Mouse (Mus musculus) liver, embryonic 12.5 days (tissue): ENCODE measurements around the gene Evpl. TPM values are rescaled to one million over a fixed set of nuclear protein-coding genes. Genes with fewer than 3 reads are reported as not detected.

Experiments used
- ATAC-seq: fragments of 200-750 bp; cut with Nextera tagmentation; 2 replicates; pipeline ENCODE4 v1.8.0; 2017; ENCODE audit warnings: moderate number of reproducible peaks, mild to moderate bottlenecking, moderate library complexity
- H3K27ac ChIP-seq: fragments of 300-500 bp; sonication (generic); 2 replicates; pipeline ENCODE4 v1.5.1; 2016; ENCODE audit warnings: mild to moderate bottlenecking
- H3K27me3 ChIP-seq: fragments of 300-500 bp; sonication (generic); replicated peaks from 2 replicates; pipeline ENCODE4 v1.6.1; 2016; ENCODE audit warnings: mild to moderate bottlenecking, moderate library complexity
- H3K36me3 ChIP-seq: fragments of 300-500 bp; sonication (generic); 2 replicates; pipeline ENCODE4 v1.6.1; 2016; ENCODE audit warnings: mild to moderate bottlenecking, moderate library complexity
- H3K4me1 ChIP-seq: fragments of 300-500 bp; sonication (generic); 2 replicates; pipeline ENCODE4 v1.6.1; 2016
- H3K4me2 ChIP-seq: fragments of 300-500 bp; sonication (generic); 2 replicates; pipeline ENCODE4 v1.6.1; 2016; ENCODE audit warnings: mild to moderate bottlenecking, moderate library complexity
- H3K4me3 ChIP-seq: fragments of 300-500 bp; sonication (generic); 2 replicates; pipeline ENCODE4 v1.5.1; 2016; ENCODE audit warnings: mild to moderate bottlenecking, moderate library complexity
- H3K9ac ChIP-seq: fragments of 300-500 bp; sonication (generic); 2 replicates; pipeline ENCODE4 v1.6.1; 2016; ENCODE audit warnings: mild to moderate bottlenecking, moderate library complexity
- H3K9me3 ChIP-seq: fragments of 300-500 bp; sonication (generic); replicated peaks from 2 replicates; pipeline ENCODE4 v1.6.1; 2016; ENCODE audit warnings: mild to moderate bottlenecking, moderate library complexity
- WGBS: fragments of 180-500 bp; shearing (Covaris S2); methylation state at CpG from one replicate; pipeline ENCODE4 v1.1.7; 2016; ENCODE audit not compliant: insufficient replicate concordance; 5-methylcytosine and 5-hydroxymethylcytosine counted together
- polyA plus RNA-seq: library from polyadenylated mRNA; unstranded; fragments of >200 nt; fragmentation: Nextera tagmentation; extraction: Ambion mirVana; gene quantifications from 2 replicates; pipeline ENCODE4 v1.2.1, GENCODE M21; 2016

The Evpl gene
- polyA plus RNA-seq, 1 experiment from 2014 or later: 0.30 TPM

DNA sequence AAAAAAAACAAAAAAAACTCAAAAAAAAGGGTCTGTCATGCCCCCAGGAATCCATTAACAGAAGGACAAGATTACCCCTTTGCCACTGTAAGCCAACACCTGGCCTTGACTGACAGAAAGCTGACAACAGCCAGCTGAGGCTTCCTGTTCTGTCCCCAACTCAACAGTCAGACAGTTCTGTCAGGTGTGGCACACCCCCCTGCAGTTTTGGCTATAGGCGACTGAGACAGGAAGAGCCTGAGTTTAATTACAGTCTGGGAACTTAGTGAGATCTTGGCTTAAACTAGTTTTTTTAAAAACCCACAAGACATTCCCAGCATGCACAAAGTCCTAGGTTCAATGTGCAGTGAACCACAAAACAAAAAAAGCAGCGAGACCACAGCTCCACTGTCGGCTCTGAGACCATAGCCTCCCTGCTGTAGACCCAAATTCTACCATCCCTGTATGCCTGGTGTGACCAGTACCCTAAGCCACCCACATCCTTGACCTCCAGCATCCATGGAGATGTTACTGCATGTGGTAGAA, 15.3 kb upstream of the Evpl start:
- 70% methylated on average over 3 of the region's 3 CpGs for WGBS
- Histone ChIP-seq H3K36me3 (peaks cover 100% of the 10 kb centered on the region), H3K4me3 (no peak overlapping the region), H3K27ac (no peak overlapping the region), H3K4me1 (peaks cover 13% of the 10 kb centered on the region), H3K27me3 (no peaks in the 10 kb centered on the region), H3K9me3 (no peaks in the 10 kb centered on the region), H3K9ac (no peak overlapping the region), H3K4me2 (no peak overlapping the region)
- no peak for ATAC-seq

DNA sequence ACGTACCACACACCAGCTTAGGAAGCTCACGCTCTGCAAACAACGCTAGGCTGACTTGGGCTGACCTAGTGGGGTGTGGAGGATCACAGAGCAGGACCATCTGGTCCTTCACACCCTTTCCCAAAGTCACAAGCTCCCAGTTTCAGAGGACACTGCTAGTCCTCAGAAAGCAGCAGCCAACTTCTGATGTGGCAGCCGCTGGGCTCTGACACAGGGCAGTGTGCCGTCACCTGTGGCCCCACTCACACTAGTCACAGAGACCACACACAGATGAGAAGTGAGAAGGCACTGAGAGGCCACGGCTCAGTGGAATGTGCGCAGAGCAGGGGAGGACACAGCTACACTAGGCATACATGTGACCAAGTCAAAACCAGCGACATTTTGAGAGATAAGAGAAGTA, 13.0 kb upstream of the Evpl start:
- H3K9me3 ChIP-seq: no peaks in the 10 kb centered on the region
- WGBS: 90% methylated on average over 8 of the region's 8 CpGs
- H3K4me2 ChIP-seq: no peak overlapping the region
- peaks cover 100% of the 10 kb centered on the region for H3K36me3 ChIP-seq
- H3K27me3 ChIP-seq: no peaks in the 10 kb centered on the region
- peaks cover 7% of the 10 kb centered on the region for H3K4me1 ChIP-seq
- H3K4me3 ChIP-seq: no peak overlapping the region
- no peak overlapping the region for H3K27ac ChIP-seq
- H3K9ac ChIP-seq: no peak overlapping the region
- no peak for ATAC-seq

DNA sequence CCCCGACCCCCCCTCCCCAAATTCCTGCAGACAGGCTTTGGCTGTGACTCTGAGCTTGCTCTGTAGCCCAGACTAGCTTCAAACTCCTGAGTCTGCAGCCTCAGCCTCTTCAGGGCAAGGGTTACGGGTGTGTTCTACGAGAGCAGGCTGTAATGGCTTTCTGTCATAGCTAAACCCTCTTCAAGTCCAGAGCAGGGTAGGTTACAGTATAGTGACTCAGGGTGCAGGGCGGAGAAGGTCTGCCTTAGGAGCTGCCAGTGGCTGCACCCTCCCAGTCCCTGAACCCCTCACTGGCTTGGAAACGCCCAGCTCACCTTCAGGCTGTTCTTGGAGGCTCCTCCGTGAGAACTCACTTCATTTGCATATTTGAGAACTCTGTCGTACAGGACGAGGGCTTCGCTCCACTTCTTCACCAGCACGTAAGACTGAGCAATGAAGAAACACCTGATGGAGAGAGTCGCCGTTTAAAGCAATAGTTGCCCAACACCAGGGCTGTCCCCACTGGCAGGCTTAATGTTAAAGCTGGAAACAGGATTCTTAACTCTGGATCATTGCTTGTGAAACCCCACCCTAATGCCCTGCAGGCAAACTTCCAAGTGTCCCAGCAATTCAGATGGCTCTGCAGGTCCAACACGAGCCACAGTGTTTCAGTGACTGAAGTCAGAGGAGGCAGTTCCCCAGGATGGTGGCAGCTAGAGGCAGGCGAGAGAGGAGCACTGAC, 9.8 kb upstream of the Evpl start:
- ATAC-seq: no peak
- Histone ChIP-seq H3K36me3 (peaks cover 94% of the 10 kb centered on the region), H3K4me2 (no peak overlapping the region), H3K9ac (no peak overlapping the region), H3K27me3 (no peaks in the 10 kb centered on the region), H3K4me1 (no peaks in the 10 kb centered on the region), H3K27ac (no peak overlapping the region), H3K4me3 (no peak overlapping the region), H3K9me3 (no peaks in the 10 kb centered on the region)
- 79% methylated on average over 14 of the region's 14 CpGs for WGBS

DNA sequence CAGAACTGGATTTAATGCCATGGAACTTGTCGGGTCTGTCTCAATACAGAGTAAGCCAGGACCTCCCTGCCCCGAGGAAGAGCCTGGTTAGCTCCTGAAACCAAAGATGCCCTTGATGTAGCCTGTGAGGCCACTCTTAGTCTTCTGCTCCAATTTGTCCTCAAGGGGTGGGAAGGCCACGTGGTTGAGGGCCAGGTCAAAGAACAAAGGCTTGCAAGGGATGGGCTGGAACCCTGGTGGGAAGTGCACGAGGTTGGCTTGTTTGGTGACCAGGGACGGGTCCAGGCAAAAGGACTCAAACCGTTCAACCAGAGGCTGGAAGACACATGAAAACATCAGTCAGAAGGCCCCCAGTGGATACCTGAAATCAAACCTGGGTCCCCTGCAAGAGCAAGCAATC, 7.7 kb upstream of the Evpl start:
- Histone ChIP-seq H3K9me3 (no peaks in the 10 kb centered on the region), H3K27ac (no peak overlapping the region), H3K9ac (no peak overlapping the region), H3K27me3 (no peaks in the 10 kb centered on the region), H3K4me1 (peaks cover 5% of the 10 kb centered on the region; the same call in 1 of the 2 replicates), H3K4me3 (no peak overlapping the region), H3K4me2 (no peak overlapping the region), H3K36me3 (peaks cover 73% of the 10 kb centered on the region)
- 73% methylated on average over 6 of the region's 6 CpGs for WGBS
- no peak for ATAC-seq

DNA sequence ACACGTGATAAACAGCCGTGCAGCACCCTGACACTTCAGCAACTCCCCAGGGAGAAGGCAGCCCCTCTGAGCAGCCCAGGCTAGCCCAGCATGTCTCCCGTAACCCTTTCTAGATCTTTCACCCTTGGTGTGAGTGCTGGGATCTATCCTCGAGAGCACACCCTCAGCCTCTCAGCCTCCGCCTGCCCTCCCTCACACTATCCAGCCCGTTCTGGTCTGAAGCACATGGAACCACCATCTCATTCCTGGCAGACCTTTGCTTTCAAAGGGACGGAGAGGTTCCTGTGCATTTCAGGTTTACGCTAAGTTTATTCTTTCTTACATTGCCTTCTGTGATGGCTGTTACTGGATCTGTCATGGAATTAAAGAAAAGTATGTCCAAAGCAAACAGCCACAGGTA, 6.7 kb upstream of the Evpl start:
- peaks cover 63% of the 10 kb centered on the region for H3K36me3 ChIP-seq
- H3K4me3 ChIP-seq: no peak overlapping the region
- H3K27ac ChIP-seq: no peak overlapping the region
- WGBS: 79% methylated on average over 8 of the region's 8 CpGs
- ATAC-seq: no peak
- peaks cover 5% of the 10 kb centered on the region; the same call in 1 of the 2 replicates for H3K4me1 ChIP-seq
- no peak overlapping the region for H3K4me2 ChIP-seq
- H3K9ac ChIP-seq: no peak overlapping the region
- no peaks in the 10 kb centered on the region for H3K9me3 ChIP-seq
- H3K27me3 ChIP-seq: peaks cover 2% of the 10 kb centered on the region; the same call in 1 of the 2 replicates

DNA sequence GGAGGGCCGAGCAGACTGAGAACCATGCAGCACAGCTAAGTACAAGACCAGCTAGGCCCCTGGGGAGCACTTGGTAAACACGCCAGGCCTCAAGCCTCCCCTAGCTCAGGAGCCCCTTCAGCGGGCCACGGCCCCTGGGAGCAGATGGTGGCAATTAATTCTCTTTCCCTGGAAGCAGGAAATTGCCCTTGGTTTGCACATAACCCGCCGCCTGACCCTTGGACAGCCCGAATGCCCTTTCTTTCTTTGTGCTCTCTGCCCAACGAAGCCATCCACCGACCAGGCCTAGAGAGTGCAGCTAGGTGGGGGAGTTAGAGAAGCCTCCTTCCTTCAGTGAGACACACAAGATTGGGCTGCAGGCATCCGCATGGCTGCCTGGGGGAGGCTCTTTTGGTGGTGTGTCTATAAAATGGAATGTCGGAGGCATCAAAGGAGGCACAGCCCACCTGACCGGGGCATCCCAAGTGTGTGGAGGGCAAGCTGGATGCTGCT, 3.9 kb upstream of the Evpl start:
- Histone ChIP-seq H3K9me3 (no peaks in the 10 kb centered on the region), H3K36me3 (peaks cover 35% of the 10 kb centered on the region), H3K9ac (no peak overlapping the region), H3K4me1 (peaks cover 17% of the 10 kb centered on the region), H3K4me2 (no peak overlapping the region), H3K27ac (no peak overlapping the region), H3K4me3 (no peak overlapping the region), H3K27me3 (peaks cover 26% of the 10 kb centered on the region)
- WGBS: 64% methylated on average over 12 of the region's 12 CpGs
- ATAC-seq: no peak

DNA sequence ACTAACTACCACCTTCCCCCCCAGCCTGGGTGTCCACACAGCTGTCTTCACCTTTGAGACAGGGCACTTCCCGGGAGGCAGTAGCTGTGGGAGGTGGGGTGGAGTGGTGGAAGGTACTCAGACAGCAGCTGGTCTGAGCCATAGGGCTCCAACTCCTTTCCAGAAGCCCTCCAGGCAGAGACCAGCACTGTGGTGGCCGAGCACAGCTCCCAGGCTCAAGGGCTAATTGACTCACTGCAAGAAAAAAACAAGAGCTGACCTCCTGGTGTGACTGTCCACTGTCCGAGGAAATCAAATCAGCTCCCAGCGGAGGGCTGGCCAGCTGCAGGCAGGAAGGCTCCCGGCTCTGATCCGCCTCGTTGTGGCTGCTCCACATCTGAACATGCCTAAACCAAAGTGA, 1.9 kb upstream of the Evpl start:
- H3K27ac ChIP-seq: no peak overlapping the region

DNA sequence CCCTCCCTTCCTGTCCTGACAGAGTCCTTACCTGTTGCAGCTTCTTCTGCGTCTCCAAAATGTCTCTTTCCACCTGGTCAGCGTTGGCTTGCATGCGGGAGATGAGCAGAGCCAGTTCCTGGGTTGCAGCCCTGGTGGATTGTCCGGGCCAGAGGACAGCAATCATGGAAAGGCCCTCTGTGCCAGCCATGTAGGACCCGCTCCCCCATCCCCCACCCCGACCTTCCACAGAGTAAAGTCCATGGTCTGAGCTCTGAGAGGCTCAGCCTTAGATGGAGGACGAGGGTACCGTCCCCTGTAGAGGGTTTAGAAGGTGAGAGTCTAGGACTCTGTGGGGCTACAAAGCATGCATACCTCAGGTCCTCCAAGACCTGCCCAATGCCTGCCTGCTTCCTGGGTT, 3.0 kb downstream of the Evpl start:
- ATAC-seq: no peak
- peaks cover 85% of the 10 kb centered on the region for H3K27me3 ChIP-seq
- no peak overlapping the region for H3K9ac ChIP-seq
- H3K36me3 ChIP-seq: no peaks in the 10 kb centered on the region
- H3K4me3 ChIP-seq: no peak overlapping the region
- no peak overlapping the region for H3K4me2 ChIP-seq
- peaks cover 12% of the 10 kb centered on the region for H3K4me1 ChIP-seq
- H3K9me3 ChIP-seq: no peaks in the 10 kb centered on the region
- H3K27ac ChIP-seq: no peak overlapping the region
- 60% methylated on average over 8 of the region's 8 CpGs for WGBS

More for the DNA sequence above, 1.9 kb upstream of the Evpl start:
- no peak overlapping the region for H3K4me2 ChIP-seq
- no peak for ATAC-seq
- peaks cover 15% of the 10 kb centered on the region for H3K36me3 ChIP-seq
- no peak overlapping the region for H3K9ac ChIP-seq
- no peak overlapping the region for H3K4me3 ChIP-seq
- WGBS: 66% methylated on average over 7 of the region's 7 CpGs
- H3K9me3 ChIP-seq: no peaks in the 10 kb centered on the region
- H3K27me3 ChIP-seq: peaks cover 44% of the 10 kb centered on the region
- peaks cover 17% of the 10 kb centered on the region for H3K4me1 ChIP-seq

DNA sequence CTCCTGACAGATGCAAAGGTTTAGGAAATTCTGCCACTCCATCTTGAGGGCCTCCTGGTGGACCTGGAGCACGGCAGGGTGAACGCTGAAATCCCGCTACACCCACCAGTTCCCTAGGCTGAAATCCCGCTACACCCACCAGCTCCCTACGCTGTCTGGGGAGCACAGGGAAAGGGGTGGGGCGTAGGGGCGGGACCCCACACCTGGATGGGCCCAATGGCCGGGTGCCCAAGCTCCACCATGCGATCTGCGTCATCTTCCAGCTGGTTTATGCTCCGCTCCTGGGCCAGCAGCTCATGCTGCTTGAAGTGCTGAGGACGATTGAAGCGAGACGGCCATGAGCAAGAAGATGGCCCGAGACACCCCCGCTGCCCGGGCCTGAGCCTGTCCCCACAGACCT, 5.5 kb downstream of the Evpl start:
- ATAC-seq: no peak
- H3K4me3 ChIP-seq: no peak overlapping the region
- H3K4me1 ChIP-seq: peaks cover under 1% of the 10 kb centered on the region; the same call in 1 of the 2 replicates
- H3K27me3 ChIP-seq: peaks cover 78% of the 10 kb centered on the region
- H3K36me3 ChIP-seq: no peaks in the 10 kb centered on the region
- peak overlapping the region; percentile 19; the same call in 1 of the 2 replicates for H3K4me2 ChIP-seq
- no peaks in the 10 kb centered on the region for H3K9me3 ChIP-seq
- H3K27ac ChIP-seq: no peak overlapping the region
- WGBS: 41% methylated on average over 17 of the region's 17 CpGs
- no peak overlapping the region for H3K9ac ChIP-seq

DNA sequence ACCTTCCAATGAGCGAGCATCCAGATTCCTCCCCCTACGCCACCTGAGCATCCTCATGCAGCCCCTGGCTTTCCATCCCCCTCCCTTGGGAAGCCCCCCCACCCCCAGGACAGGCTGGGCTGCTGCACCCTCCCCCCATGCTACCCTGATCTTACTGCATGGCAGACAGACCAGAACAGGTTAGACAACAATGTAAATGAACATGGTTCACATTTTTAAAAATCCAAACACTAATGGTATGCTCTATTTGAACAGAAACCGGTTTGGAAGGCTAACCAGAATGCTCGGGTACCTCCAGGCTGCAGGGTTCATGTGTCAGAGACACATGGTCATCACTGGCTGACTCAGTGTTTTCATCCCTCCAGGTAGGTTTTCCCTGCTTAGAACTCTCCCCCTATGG, 9.2 kb downstream of the Evpl start:
- H3K4me3 ChIP-seq: no peak overlapping the region
- peaks cover 66% of the 10 kb centered on the region for H3K27me3 ChIP-seq
- no peaks in the 10 kb centered on the region for H3K36me3 ChIP-seq
- no peaks in the 10 kb centered on the region for H3K4me1 ChIP-seq
- H3K4me2 ChIP-seq: no peak overlapping the region
- ATAC-seq: no peak
- no peak overlapping the region for H3K9ac ChIP-seq
- no peaks in the 10 kb centered on the region for H3K9me3 ChIP-seq
- no peak overlapping the region for H3K27ac ChIP-seq
- 71% methylated on average over 4 of the region's 4 CpGs for WGBS

DNA sequence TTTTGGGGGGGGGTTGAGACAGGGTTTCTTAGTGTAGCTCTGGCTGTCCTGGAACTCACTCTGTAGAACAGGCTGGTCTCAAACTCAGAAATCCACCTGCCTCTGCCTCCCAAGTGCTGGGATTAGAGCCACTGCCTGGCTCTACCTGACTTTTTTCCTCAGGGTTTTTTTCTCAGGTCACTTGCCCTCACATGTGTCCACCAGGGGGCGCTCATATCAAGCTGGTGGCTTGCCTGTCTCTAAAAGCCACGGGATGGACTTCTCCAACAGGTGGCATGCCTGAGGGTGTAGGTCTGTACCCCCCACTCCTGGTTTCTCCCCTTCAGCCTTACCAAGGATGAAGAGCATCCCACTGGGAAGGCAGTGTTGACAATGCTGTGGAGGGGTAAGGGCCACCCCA, 11.5 kb downstream of the Evpl start:
- H3K4me3 ChIP-seq: no peak overlapping the region
- no peaks in the 10 kb centered on the region for H3K9me3 ChIP-seq
- no peak overlapping the region for H3K27ac ChIP-seq
- H3K4me1 ChIP-seq: no peaks in the 10 kb centered on the region
- no peak for ATAC-seq
- 4% methylated on average over 2 of the region's 2 CpGs for WGBS
- no peaks in the 10 kb centered on the region for H3K36me3 ChIP-seq
- no peak overlapping the region for H3K4me2 ChIP-seq
- H3K27me3 ChIP-seq: peaks cover 68% of the 10 kb centered on the region
- H3K9ac ChIP-seq: no peak overlapping the region

DNA sequence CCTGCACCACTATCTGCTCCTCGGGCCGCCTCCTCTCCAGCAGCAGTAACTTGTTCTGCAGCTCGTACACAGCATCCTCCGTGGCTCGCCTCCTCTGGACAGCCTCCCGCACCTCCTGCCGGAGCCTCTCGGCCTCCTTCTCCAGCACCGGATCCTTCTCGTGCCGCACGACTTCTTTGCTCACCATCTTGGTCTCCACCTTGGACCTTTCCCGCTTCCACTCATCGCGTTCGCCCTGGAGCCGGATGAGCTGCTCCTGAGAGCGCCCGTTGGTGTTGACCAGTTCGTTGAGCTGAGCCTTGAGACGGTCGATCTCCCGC, 15.2 kb downstream of the Evpl start:
- H3K4me1 ChIP-seq: peaks cover 19% of the 10 kb centered on the region
- H3K4me2 ChIP-seq: peak overlapping the region; percentile 49

More for the DNA sequence above, 15.2 kb downstream of the Evpl start:
- Histone ChIP-seq H3K27ac (no peak overlapping the region), H3K36me3 (no peaks in the 10 kb centered on the region), H3K27me3 (peaks cover 61% of the 10 kb centered on the region), H3K9ac (no peak overlapping the region), H3K4me3 (peak overlapping the region; percentile 29; the same call in 1 of the 2 replicates), H3K9me3 (no peaks in the 10 kb centered on the region)
- no peak for ATAC-seq
- WGBS: 12% methylated on average over 23 of the region's 23 CpGs
